Mouse (Mus musculus): ENCODE measurements around the gene Klhl31. TPM values are rescaled to one million over a fixed set of nuclear protein-coding genes. Genes with fewer than 3 reads are reported as not detected.

Klhl31 gene
- total RNA-seq, 2 experiments from 2014 or later = not detected

DNA sequence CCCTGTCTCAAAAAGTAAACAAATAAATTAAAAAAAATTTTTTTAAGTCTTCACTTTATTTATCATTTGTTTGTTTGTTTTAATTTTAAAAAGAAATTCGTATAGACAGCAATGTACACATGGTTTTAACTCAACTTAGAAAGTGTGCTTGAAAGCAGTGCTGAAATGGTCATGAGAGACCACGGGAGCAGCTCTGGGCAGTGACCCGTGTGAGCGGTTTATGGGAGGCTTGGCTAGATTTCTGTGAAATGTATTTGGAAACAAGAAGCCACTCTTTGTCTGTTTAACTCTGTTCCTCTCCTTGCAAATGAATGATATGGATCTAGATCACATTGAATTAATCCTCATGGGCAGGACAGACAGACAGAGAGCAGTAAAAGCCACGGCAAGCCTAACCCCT lies 59.3 kb downstream of the Klhl31 start:
- ATAC-seq (replicated peaks; ENCODE audit: poor library complexity) = no peak

DNA sequence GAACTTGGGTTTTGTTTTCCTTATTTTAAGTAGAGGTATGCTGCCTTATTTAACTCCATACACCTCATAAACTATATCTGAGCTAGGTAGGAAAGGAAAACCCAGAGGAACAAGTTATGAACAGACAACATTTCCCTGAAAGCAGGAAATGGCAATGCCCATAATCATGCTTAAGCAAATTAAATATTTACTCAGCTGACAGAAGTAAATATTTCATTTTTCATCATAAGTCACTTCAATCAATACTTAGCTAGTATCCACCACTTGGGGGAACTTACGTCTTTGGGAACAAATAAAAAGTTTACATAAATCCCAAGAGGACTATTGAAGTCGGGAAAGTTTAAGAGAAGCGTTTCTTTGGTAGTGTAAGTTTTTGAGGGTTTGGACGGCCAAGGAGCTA lies 67.2 kb downstream of the Klhl31 start:
- ATAC-seq (replicated peaks; ENCODE audit: poor library complexity) = no peak

DNA sequence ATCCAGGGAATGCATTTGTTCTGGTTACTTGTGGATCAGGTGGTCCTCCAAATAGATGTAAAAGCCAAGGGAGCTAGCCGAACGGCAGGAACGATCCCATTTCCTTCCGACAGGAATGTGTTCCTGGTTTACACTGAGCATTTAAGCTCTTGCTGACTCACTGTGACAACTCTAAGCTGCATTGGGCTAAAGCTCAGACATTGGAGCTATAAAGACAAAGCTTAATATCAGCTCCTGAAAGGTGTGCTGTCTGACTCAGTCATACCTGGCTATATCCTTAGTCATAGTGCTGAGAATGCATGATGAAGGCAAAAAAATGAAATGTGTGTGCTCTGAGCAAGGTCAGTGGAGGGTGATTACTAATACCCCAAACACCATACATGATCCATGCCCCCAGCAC lies 67.8 kb downstream of the Klhl31 start:
- ATAC-seq (replicated peaks; ENCODE audit: poor library complexity) = no peak

DNA sequence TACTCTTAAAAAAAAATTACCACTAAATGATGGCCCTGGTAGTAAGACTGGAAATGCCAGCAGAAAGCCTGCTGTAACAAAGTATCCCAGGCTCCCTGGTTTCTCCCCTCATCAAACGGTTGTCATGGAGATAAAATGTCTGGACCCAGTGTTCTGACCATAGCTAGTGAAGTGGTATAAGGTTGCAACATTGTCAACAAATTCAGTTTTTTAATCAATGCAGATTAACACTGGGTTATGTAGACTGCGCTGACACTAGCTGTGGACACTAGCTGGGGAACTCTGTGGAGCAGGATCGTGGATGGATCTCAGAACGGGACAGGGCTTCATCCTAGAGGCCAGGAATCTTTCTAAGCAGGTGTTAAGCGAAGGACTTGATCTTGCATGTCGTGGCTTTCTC lies 70.2 kb downstream of the Klhl31 start:
- ATAC-seq (replicated peaks; ENCODE audit: poor library complexity) = no peak

DNA sequence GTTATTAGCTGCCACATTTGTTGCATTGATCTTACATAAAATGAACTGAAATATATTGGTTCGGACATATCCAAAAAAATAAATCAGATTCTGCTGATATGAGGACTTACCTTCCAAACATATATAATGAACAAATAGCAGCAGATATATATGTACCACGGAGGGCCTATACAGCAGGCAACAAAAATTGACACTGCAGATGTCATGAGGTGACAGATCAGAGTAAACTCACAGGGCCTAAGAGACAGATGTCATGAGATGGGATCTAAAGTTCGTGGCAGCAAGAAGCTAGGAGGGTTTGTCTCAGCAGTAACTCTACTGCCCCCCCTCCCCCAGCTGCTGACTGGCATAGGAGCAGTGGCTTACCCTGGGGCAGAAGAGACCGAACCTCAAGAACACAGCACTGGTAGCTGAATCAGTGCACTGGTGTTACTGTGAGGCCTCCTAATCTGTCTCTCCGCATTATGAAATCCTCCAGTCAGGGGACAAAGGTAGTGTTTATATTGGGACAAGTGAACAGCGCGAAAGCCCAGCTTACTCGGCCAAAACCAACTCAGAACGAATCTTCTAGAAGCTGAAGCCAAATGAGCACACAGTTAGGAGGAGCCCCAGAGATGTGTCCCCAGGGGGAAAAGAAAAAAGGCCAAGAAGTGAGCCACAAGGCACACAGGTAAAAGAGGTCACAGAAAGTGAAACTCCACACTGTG lies 71.3 kb downstream of the Klhl31 start:
- ATAC-seq (replicated peaks; ENCODE audit: poor library complexity) = no peak

DNA sequence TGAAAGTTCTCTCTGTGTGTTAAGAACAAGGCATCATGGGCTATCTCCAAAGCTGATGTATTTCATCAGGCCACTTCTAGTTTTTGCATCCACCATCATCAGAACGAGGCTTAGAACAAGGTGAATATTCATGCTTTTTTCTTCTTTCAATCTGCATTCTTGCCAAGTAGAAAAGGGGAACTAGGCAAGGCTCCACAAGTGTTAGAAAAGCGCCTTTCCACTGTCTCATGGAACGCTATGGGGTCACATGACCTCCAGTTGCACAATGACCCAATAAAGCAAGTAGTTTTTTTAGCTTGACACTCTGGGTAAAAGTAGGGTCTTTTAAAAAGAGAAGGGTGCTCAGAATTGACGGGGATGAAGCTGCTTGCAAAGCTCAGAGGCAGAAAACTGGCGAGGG lies 72.7 kb downstream of the Klhl31 start:
- ATAC-seq (replicated peaks; ENCODE audit: poor library complexity) = peak; percentile 72

Other genes with a start within 250 kb of the Klhl31 start
- gene Lrrc1, start 91.6 kb upstream of the Klhl31 start, total RNA-seq (2015) = 9.1 and 10.2 TPM in 2 replicates
- 13.8 and 17.2 TPM in 2 replicates for gene Lrrc1, start 91.6 kb upstream of the Klhl31 start, total RNA-seq (2017)
- gene Gclc, start 118.0 kb downstream of the Klhl31 start, total RNA-seq (2015) = 43.5 and 54.8 TPM in 2 replicates
- 38.5 and 47.2 TPM in 2 replicates for gene Gclc, start 118.0 kb downstream of the Klhl31 start, total RNA-seq (2017)

Measured in megakaryocyte progenitor cell, adult 5-6 weeks (primary cell).